Comparison of ENCODE assay signal across 13 mouse cellular contexts in genomic region chr9:60008936-60009335, GRCm38 (mm10). TPM values are rescaled to one million over a fixed set of nuclear protein-coding genes. Genes with fewer than 3 reads are reported as not detected.
DNase-seq lines count a peak whose midpoint lies in the region; ATAC-seq lines count a peak whose summit lies in the region.
"Had no signal": no experiment of that assay in that cellular context is flagged by ENCODE, and none has a peak within 500 bp of the region (broad histone marks: within the 10 kb centered on the region; RNA-seq: fewer than 3 reads in every experiment).

No protein-coding gene starts in this region.

- WGBS in neural tube, embryonic 14.5 days, result 46% methylated on average over 7 of the region's 7 CpGs
- whole genome bisulfite sequencing in neural tube, embryonic 15.5 days, result 41% methylated on average over 7 of the region's 7 CpGs
- WGBS in limb, embryonic 13.5 days, result 26% methylated on average over 7 of the region's 7 CpGs

- H3K9me3 ChIP-seq in neural tube, embryonic 14.5 days (ENCODE audit: control insufficient read depth, low read length), result no peaks in the 10 kb centered on the region
- H3K9me3 ChIP-seq in neural tube, embryonic 15.5 days (replicated peaks), result no peaks in the 10 kb centered on the region
- no peaks in the 10 kb centered on the region for H3K9me3 ChIP-seq in limb, embryonic 13.5 days
- H3K9me3 ChIP-seq: embryonic facial prominence, embryonic 13.5 days had no signal

- H3K36me3 ChIP-seq in neural tube, embryonic 14.5 days (ENCODE audit: control insufficient read depth, insufficient read depth, low read length), result no peaks in the 10 kb centered on the region
- no peaks in the 10 kb centered on the region for H3K36me3 ChIP-seq in neural tube, embryonic 15.5 days
- no peaks in the 10 kb centered on the region for H3K36me3 ChIP-seq in limb, embryonic 13.5 days

- H3K27ac ChIP-seq in neural tube, embryonic 14.5 days (ENCODE audit: low read depth, low read length), result peak overlapping the region; percentile 39; the same call in 1 of the 2 replicates
- no peak overlapping the region for H3K27ac ChIP-seq in neural tube, embryonic 15.5 days (replicated peaks)
- peak overlapping the region; percentile 61; the same call in 1 of the 2 replicates for H3K27ac ChIP-seq in limb, embryonic 13.5 days
- H3K27ac ChIP-seq: embryonic facial prominence, embryonic 13.5 days had no signal

- H3K27me3 ChIP-seq in neural tube, embryonic 14.5 days (ENCODE audit: control insufficient read depth, insufficient read depth, low read length), result no peaks in the 10 kb centered on the region
- H3K27me3 ChIP-seq in neural tube, embryonic 15.5 days (replicated peaks), result no peaks in the 10 kb centered on the region
- no peaks in the 10 kb centered on the region for H3K27me3 ChIP-seq in limb, embryonic 13.5 days
- H3K27me3 ChIP-seq: embryonic facial prominence, embryonic 13.5 days had no signal

- H3K4me1 ChIP-seq in neural tube, embryonic 14.5 days (ENCODE audit: control insufficient read depth, insufficient read depth, low read length), result no peaks in the 10 kb centered on the region
- H3K4me1 ChIP-seq in neural tube, embryonic 15.5 days, result peaks cover 5% of the 10 kb centered on the region; the same call in 1 of the 2 replicates
- H3K4me1 ChIP-seq in limb, embryonic 13.5 days, result peaks cover 29% of the 10 kb centered on the region

- H3K4me2 ChIP-seq in neural tube, embryonic 14.5 days (ENCODE audit: low read depth, low read length), result no peak overlapping the region
- H3K4me2 ChIP-seq in neural tube, embryonic 15.5 days, result no peak overlapping the region
- H3K4me2 ChIP-seq in limb, embryonic 13.5 days (replicated peaks), result no peak overlapping the region
- H3K4me2 ChIP-seq: embryonic facial prominence, embryonic 13.5 days had no signal

- H3K4me3 ChIP-seq in neural tube, embryonic 14.5 days (ENCODE audit: low read depth, low read length), result no peak overlapping the region
- no peak overlapping the region for H3K4me3 ChIP-seq in neural tube, embryonic 15.5 days (replicated peaks)
- no peak overlapping the region for H3K4me3 ChIP-seq in limb, embryonic 13.5 days
- H3K4me3 ChIP-seq: embryonic facial prominence, embryonic 13.5 days had no signal

- no peak for ATAC-seq in neural tube, embryonic 14.5 days (ENCODE audit: low read depth)
- ATAC-seq in neural tube, embryonic 15.5 days (ENCODE audit: low FRiP score), result no peak
- ATAC-seq in limb, embryonic 13.5 days (ENCODE audit: low FRiP score, low read depth), result no peak; the same call in 1 of the 2 replicates
- ATAC-seq: forebrain, embryonic 16.5 days had no signal

- peak; percentile 11 to 15 for DNase-seq in heart, postnatal 10 days
- no peak for DNase-seq in heart, adult 9 months (ENCODE audit: low spot score in 2 of 2)
- DNase-seq in cerebellum, adult 8-10 months, result peak; percentile 2
- no peak for DNase-seq in c-Kit-positive CD71-positive TER-119-positive erythroid progenitor cells, embryonic 14.5 days (ENCODE audit: low spot score)
- DNase-seq: thymus, adult 2 months had no signal

- intact Hi-C loops in heart, postnatal 10 days (cut with DNase I), result no loop called here

- H3K9ac ChIP-seq in neural tube, embryonic 14.5 days (replicated peaks; ENCODE audit: low read depth, low read length), result no peak overlapping the region
- no peak overlapping the region for H3K9ac ChIP-seq in neural tube, embryonic 15.5 days (replicated peaks)
- H3K9ac ChIP-seq in limb, embryonic 13.5 days, result no peak overlapping the region
- H3K9ac ChIP-seq: embryonic facial prominence, embryonic 13.5 days had no signal

RNA-seq across cellular contexts. Expression of gene Nr2e3, which starts 48.5 kb away (rescaled TPM):
- not detected for total RNA-seq in heart, postnatal 10 days (2021)
- polyA plus RNA-seq in neural tube, embryonic 14.5 days (2014; fragmentation: Nextera tagmentation; extraction: Ambion mirVana), result not detected in 2 replicates
- not detected in 2 replicates for polyA plus RNA-seq in neural tube, embryonic 15.5 days (2015; fragmentation: Nextera tagmentation; extraction: Ambion mirVana)
- 2.1 TPM in 2 replicates for polyA plus RNA-seq in limb, embryonic 13.5 days (2015; fragmentation: Nextera tagmentation; extraction: Ambion mirVana)
- total RNA-seq: gastrocnemius, postnatal 4 days; layer of hippocampus, adult 18-20 months; left cerebral cortex, postnatal 10 days had no signal
- polyA plus RNA-seq: forebrain, embryonic 16.5 days; thymus, adult 2 months had no signal

Comparison
In these comparisons a context has a peak if more than half of its experiments do, and no peak if none do; other contexts are left out.
1. DNase-seq: peak in heart, postnatal 10 days (2 of 2) and cerebellum, adult 8-10 months (single experiment); none in heart, adult 9 months (0 of 2) and c-Kit-positive CD71-positive TER-119-positive erythroid progenitor cells, embryonic 14.5 days (single experiment).